Mouse (Mus musculus) cerebellum, adult 2 months (tissue): ENCODE results near the gene Ranbp17.

Experiments
- CTCF ChIP-seq: fragments of 200-500 bp; IDR thresholded peaks from 2 replicates; pipeline ENCODE4 v1.5.1; 2011; ENCODE audit warnings: low read depth, mild to moderate bottlenecking, control low read depth, low read length, moderate library complexity, borderline replicate concordance; ENCODE audit not compliant: insufficient read depth
- POLR2A ChIP-seq: fragments of 200-500 bp; IDR thresholded peaks from 2 replicates; pipeline ENCODE4 v1.6.1; 2011; ENCODE audit warnings: low read length, control low read depth, borderline replicate concordance; ENCODE audit not compliant: insufficient read depth

- TF ChIP-seq CTCF (no peak), POLR2A (no peak)
Observed at GRCm38 (mm10) chr11:33278571-33278970, 235.0 kb downstream of the Ranbp17 start.
